Mouse (Mus musculus) kidney, postnatal 0 days (tissue): ENCODE measurements around the gene Mapk8ip3. TPM values are rescaled to one million over a fixed set of nuclear protein-coding genes. Genes with fewer than 3 reads are reported as not detected.
A peak's percentile ranks its signal among the peaks of the same experiment; 100 is the strongest.

Source experiments
- ATAC-seq: fragments of 200-750 bp; cut with Nextera tagmentation; replicated peaks from 2 replicates; pipeline ENCODE4 v1.8.0; 2017; ENCODE audit warnings: low read depth, moderate number of reproducible peaks, moderate TSS enrichment, moderate library complexity; ENCODE audit not compliant: low FRiP score
- DNase-seq: peaks from one replicate; pipeline ENCODE4 v3.0.0-alpha.2; 2016; ENCODE audit warnings: low spot score
- H3K27ac ChIP-seq: fragments of 300-500 bp; sonication (generic); 2 replicates; pipeline ENCODE4 v1.5.1; 2014; ENCODE audit warnings: mild to moderate bottlenecking
- H3K27me3 ChIP-seq: fragments of 300-500 bp; sonication (generic); 2 replicates; pipeline ENCODE4 v1.6.1; 2014; ENCODE audit warnings: low read length, mixed read lengths; ENCODE audit not compliant: insufficient read depth
- H3K36me3 ChIP-seq: fragments of 300-500 bp; sonication (generic); 2 replicates; pipeline ENCODE4 v1.6.1; 2014; ENCODE audit warnings: low read length, mixed read lengths; ENCODE audit not compliant: insufficient read depth
- H3K4me1 ChIP-seq: fragments of 300-500 bp; sonication (generic); replicated peaks from 2 replicates; pipeline ENCODE4 v1.6.1; 2014; ENCODE audit warnings: antibody characterized with exemption, low read length, mixed read lengths; ENCODE audit not compliant: insufficient read depth
- H3K4me2 ChIP-seq: fragments of 300-500 bp; sonication (generic); 2 replicates; pipeline ENCODE4 v1.6.1; 2014; ENCODE audit warnings: mild to moderate bottlenecking, low read length, moderate library complexity, mixed read lengths
- H3K4me3 ChIP-seq: fragments of 300-500 bp; sonication (generic); replicated peaks from 2 replicates; pipeline ENCODE4 v1.5.1; 2014; ENCODE audit warnings: low read depth, low read length
- H3K9ac ChIP-seq: fragments of 300-500 bp; sonication (generic); 2 replicates; pipeline ENCODE4 v1.6.1; 2014; ENCODE audit warnings: low read depth, low read length
- H3K9me3 ChIP-seq: fragments of 300-500 bp; sonication (generic); replicated peaks from 2 replicates; pipeline ENCODE4 v1.6.1; 2016; ENCODE audit warnings: low read length, inconsistent platforms, mixed read lengths
- CTCF ChIP-seq: IDR thresholded peaks from 2 replicates; pipeline ENCODE4 v1.5.1; 2016; ENCODE audit warnings: antibody characterized with exemption, low read depth, mild to moderate bottlenecking, moderate library complexity
- WGBS: fragments of 180-500 bp; shearing (Covaris S2); extraction: QIAGEN DNeasy Blood & Tissue Kit; methylation state at CpG from one replicate; pipeline ENCODE4 v1.1.7; 2014; 5-methylcytosine and 5-hydroxymethylcytosine counted together
- polyA plus RNA-seq: library from polyadenylated mRNA; unstranded; fragments of >200 nt; fragmentation: Nextera tagmentation; extraction: Ambion mirVana; gene quantifications from 2 replicates; pipeline ENCODE4 v1.2.1, GENCODE M21; 2015

The Mapk8ip3 gene
- polyA plus RNA-seq, 1 experiment from 2014 or later, result 12.7 TPM

DNA sequence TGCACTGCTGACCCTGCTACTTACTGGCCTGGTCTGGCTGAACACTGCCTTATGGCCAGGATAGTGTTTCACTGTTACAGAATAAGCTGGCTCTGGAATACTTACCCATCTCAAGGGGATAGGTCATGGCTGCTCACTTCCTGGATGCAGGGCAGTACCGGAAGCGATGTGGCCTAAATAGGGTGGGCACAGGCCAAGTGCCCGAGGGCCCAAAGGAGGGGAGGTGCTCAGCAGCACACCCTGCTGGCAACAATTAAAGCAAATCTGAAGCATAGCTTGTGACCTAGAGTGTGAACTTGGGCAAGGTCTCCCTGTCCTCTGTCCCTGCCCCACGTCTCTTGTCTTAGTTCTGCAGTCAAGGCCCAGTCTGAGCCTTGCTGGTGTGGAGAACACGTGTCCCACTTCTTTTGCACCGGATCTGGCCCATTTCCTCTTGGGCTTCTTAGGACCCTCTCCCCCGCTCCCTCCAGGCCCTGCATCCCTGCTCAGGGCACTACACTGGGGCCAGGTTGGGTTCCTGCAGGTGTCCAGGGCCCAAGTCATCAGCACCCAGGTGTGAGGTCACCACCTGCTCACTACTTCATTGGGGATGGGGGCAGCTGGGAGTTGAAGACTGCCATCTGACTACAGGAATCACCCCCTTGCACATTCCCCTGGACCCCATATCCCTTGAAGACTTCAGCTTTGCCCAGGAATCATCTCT is 54.9 kb downstream of the Mapk8ip3 start:
- WGBS, result 41% methylated on average over 7 of the region's 7 CpGs
- H3K4me3 ChIP-seq, result no peak overlapping the region

DNA sequence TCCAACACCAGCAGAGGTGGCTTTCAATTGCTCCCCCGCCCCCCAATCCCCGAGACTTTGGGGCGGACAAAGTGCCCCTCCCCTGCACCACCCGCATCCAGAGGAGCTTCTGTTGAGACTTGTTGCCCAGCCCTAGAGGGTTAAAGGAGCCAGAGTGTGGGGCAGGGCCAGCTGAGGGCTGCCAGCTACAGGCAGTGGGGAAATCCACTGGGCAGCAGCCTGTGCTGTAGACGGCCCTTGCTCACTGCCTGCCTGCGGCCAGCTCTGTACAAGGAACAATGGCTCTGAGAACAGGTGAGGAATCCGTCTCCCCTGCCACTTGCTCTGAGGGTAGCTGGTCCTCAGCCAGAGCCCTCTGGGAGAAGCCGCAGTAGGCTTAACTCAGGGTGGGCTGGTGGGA is 58.2 kb downstream of the Mapk8ip3 start:
- no peak for DNase-seq
- TF ChIP-seq CTCF, result no peak
- no peaks in the 10 kb centered on the region for H3K9me3 ChIP-seq

More for the DNA sequence above, 54.9 kb downstream of the Mapk8ip3 start:
- Histone ChIP-seq H3K27ac (no peak overlapping the region), H3K4me1 (peaks cover 4% of the 10 kb centered on the region; the same call in 1 of the 2 replicates), H3K9me3 (no peaks in the 10 kb centered on the region), H3K27me3 (no peaks in the 10 kb centered on the region), H3K36me3 (peaks cover 9% of the 10 kb centered on the region; the same call in 1 of the 2 replicates), H3K9ac (no peak overlapping the region), H3K4me2 (no peak overlapping the region)
- ATAC-seq, result 0 out of 2 replicates have a peak, but pooled peaks have one; percentile 2
- TF ChIP-seq CTCF, result peak; percentile 73
- peak; percentile 65 for DNase-seq

DNA sequence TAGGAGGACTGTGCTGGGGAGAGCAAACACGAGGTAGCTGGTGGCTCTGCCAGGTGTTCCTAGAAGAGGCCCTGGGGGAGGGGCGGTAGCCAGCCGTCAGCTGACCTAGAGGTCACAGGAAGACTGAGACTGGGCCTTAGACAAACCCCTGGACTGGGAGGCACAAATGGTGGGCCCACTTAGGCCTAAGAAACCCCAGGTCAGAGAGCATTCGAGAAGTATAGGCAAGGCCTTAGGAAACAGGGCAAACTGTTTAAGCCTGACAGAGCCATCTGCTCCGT is 58.7 kb downstream of the Mapk8ip3 start:
- ATAC-seq (peak; percentile 36), DNase-seq (no peak)
- H3K4me1 ChIP-seq, result 0 out of 2 replicates have a peak, but pooled peaks cover 4% of the 10 kb centered on the region
- WGBS, result 24% methylated on average over 5 of the region's 5 CpGs
- TF ChIP-seq CTCF, result no peak
- no peak overlapping the region for H3K4me2 ChIP-seq
- H3K4me3 ChIP-seq, result no peak overlapping the region
- H3K27me3 ChIP-seq, result no peaks in the 10 kb centered on the region
- no peaks in the 10 kb centered on the region for H3K9me3 ChIP-seq
- H3K9ac ChIP-seq, result peak overlapping the region; percentile 24; the same call in 1 of the 2 replicates
- H3K27ac ChIP-seq, result peak overlapping the region; percentile 38; the same call in 1 of the 2 replicates
- H3K36me3 ChIP-seq, result peaks cover 5% of the 10 kb centered on the region; the same call in 1 of the 2 replicates

More for the DNA sequence above, 58.2 kb downstream of the Mapk8ip3 start:
- no peak overlapping the region for H3K4me3 ChIP-seq
- H3K36me3 ChIP-seq, result peaks cover 5% of the 10 kb centered on the region; the same call in 1 of the 2 replicates
- peak overlapping the region; percentile 24; the same call in 1 of the 2 replicates for H3K9ac ChIP-seq
- 0 out of 2 replicates have a peak, but pooled peaks cover 4% of the 10 kb centered on the region for H3K4me1 ChIP-seq
- H3K4me2 ChIP-seq, result no peak overlapping the region
- ATAC-seq, result no peak
- no peaks in the 10 kb centered on the region for H3K27me3 ChIP-seq
- 64% methylated on average over 8 of the region's 8 CpGs for WGBS
- H3K27ac ChIP-seq, result peak overlapping the region; percentile 38; the same call in 1 of the 2 replicates

DNA sequence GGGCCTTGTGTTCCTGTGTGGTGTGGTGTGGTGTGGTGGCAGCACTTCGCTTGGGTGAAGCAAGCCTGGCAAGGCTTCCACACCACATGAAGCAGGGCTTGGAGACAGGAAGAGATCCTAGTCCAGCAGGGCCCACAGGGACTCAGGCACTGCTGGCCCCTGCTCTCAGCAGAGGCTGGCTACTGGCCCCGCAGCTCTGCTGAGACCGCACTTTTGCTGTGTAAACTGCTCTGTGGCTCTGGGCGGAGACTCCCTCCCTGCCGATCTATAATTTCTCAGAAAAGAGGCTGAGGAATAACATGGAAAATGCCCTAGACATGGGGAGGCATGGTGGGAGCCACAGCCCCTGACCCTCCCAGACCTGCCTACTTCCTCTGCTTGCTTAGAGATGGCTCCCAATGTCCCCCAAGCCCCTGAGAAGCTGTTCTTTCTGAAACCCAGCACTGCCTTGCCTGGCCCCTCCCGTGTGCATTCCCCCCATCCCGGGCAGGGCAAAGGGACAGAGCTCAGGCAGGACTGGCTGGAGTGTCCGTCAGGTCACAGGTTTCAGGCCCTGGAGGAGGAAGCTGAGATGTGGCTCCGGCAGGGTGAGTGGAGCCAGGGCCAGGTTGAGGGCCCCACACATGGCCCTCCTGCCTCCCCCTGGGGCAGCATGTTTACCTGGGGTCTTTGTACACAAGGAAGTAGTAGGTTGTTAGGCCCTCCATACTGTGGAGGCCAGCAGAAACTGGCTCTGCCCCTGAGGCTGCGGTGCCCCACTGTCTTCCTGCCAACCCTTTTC is 59.3 kb downstream of the Mapk8ip3 start:
- 46% methylated on average over 10 of the region's 10 CpGs for WGBS
- no peak overlapping the region for H3K4me2 ChIP-seq

DNA sequence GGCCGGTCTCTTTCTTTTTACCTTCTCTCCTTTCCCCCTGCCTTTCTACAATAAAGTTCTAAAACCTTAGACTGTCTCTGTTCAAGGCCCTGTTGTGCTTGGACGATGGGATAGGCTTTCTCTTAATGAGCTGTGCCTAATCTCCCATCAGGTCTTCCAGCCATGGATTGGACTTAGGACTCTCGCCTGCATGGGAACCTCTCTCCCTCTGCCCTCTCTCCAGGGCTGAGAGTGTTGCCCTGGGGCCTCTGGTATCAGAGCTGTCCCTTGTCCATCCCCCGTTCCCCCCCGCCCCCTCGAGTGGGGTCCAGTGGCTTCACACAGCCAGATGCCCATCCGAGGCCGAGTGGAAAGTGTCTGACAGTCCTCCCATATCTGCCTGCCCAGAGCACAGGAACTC is 61.8 kb downstream of the Mapk8ip3 start:
- H3K27me3 ChIP-seq, result no peaks in the 10 kb centered on the region
- H3K4me3 ChIP-seq, result no peak overlapping the region
- 79% methylated on average over 8 of the region's 8 CpGs for whole genome bisulfite sequencing
- ATAC-seq (0 out of 2 replicates have a peak, but pooled peaks have one; percentile 15), DNase-seq (no peak)
- H3K4me2 ChIP-seq, result no peak overlapping the region
- H3K9ac ChIP-seq, result no peak overlapping the region
- H3K36me3 ChIP-seq, result no peaks in the 10 kb centered on the region
- H3K9me3 ChIP-seq, result no peaks in the 10 kb centered on the region
- H3K4me1 ChIP-seq, result no peaks in the 10 kb centered on the region
- TF ChIP-seq CTCF, result no peak
- H3K27ac ChIP-seq, result no peak overlapping the region

More for the DNA sequence above, 59.3 kb downstream of the Mapk8ip3 start:
- H3K4me1 ChIP-seq, result 0 out of 2 replicates have a peak, but pooled peaks cover 4% of the 10 kb centered on the region
- no peaks in the 10 kb centered on the region for H3K9me3 ChIP-seq
- H3K36me3 ChIP-seq, result peaks cover 4% of the 10 kb centered on the region; the same call in 1 of the 2 replicates
- peak overlapping the region; percentile 38 for H3K27ac ChIP-seq
- DNase-seq (no peak), ATAC-seq (peak; percentile 52)
- TF ChIP-seq CTCF, result no peak
- no peak overlapping the region for H3K4me3 ChIP-seq
- peak overlapping the region; percentile 24; the same call in 1 of the 2 replicates for H3K9ac ChIP-seq
- H3K27me3 ChIP-seq, result no peaks in the 10 kb centered on the region

DNA sequence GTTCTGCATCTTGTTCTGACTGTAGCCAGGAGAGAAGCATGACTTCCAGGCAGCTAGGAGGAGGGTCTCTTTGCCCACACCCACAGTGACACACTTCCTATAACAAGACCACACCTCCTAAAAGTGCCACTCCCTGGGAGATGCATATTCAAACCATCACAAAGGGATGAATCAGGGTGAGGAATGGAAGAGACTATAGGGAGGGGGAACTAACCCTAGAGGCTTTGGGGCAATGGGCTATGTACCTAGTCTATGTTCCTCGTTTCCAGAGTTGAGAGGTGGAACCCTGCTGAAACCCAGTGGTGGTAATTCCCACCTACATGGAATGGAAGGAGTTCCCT is 62.4 kb downstream of the Mapk8ip3 start:
- Histone ChIP-seq H3K27ac (no peak overlapping the region), H3K4me1 (no peaks in the 10 kb centered on the region), H3K36me3 (no peaks in the 10 kb centered on the region), H3K4me2 (no peak overlapping the region), H3K9me3 (no peaks in the 10 kb centered on the region), H3K27me3 (no peaks in the 10 kb centered on the region), H3K9ac (no peak overlapping the region), H3K4me3 (no peak overlapping the region)
- no peak for DNase-seq
- TF ChIP-seq CTCF, result no peak
- 71% methylated on average over 1 of the region's 1 CpGs for WGBS
- ATAC-seq, result no peak
